8 mouse cellular contexts compared by ENCODE assay signal in genomic region chr1:186749675-186750283, GRCm38 (mm10). TPM values are rescaled to one million over a fixed set of nuclear protein-coding genes. Genes with fewer than 3 reads are reported as not detected.
DNase-seq lines count a peak whose midpoint lies in the region; ATAC-seq and TF ChIP-seq lines count a peak whose summit lies in the region.

No protein-coding gene starts in this region.

- H3K9me3 ChIP-seq in lung, embryonic 14.5 days (ENCODE audit: low read depth, low read length), result no peaks in the 10 kb centered on the region
- H3K9me3 ChIP-seq in heart, embryonic 16.5 days (replicated peaks; ENCODE audit: control insufficient read depth, low read length), result no peaks in the 10 kb centered on the region
- no peaks in the 10 kb centered on the region for H3K9me3 ChIP-seq in liver, postnatal 0 days (ENCODE audit: low read length)

- H3K4me2 ChIP-seq in lung, embryonic 14.5 days, result peak overlapping the region; percentile 71
- peak overlapping the region; percentile 81 for H3K4me2 ChIP-seq in heart, embryonic 16.5 days (ENCODE audit: low read depth, low read length)
- peak overlapping the region; percentile 83 for H3K4me2 ChIP-seq in liver, postnatal 0 days (ENCODE audit: low read depth, low read length)

- H3K36me3 ChIP-seq in lung, embryonic 14.5 days (ENCODE audit: insufficient read depth), result no peaks in the 10 kb centered on the region
- no peaks in the 10 kb centered on the region for H3K36me3 ChIP-seq in heart, embryonic 16.5 days (ENCODE audit: control insufficient read depth, insufficient read depth)
- no peaks in the 10 kb centered on the region for H3K36me3 ChIP-seq in liver, postnatal 0 days (replicated peaks; ENCODE audit: insufficient read depth, low read length)

- no peak for DNase-seq in lung, embryonic 14.5 days
- no peak for DNase-seq in lung, postnatal 25 days (ENCODE audit: low spot score)
- peak; percentile 9 to 35 for DNase-seq in cerebellum, adult 18-20 months
- DNase-seq in liver, postnatal 0 days, result no peak
- DNase-seq in urinary bladder, adult 2 months (ENCODE audit: low spot score), result no peak
- no peak for DNase-seq in urinary bladder, postnatal 25 days (ENCODE audit: low spot score)
- DNase-seq in adrenal gland, postnatal 14 days, result no peak

- no peak for TF ChIP-seq CTCF in lung, embryonic 14.5 days (IDR thresholded peaks at IDR 0.05; ENCODE audit: low read depth)
- no peak for TF ChIP-seq CTCF in liver, postnatal 0 days (IDR thresholded peaks at IDR 0.05; ENCODE audit: low read depth)

- TF ChIP-seq EP300 in liver, postnatal 0 days (IDR thresholded peaks at IDR 0.05; ENCODE audit: low read depth), result no peak

- H3K27me3 ChIP-seq in lung, embryonic 14.5 days (ENCODE audit: insufficient read depth, low read length), result no peaks in the 10 kb centered on the region
- no peaks in the 10 kb centered on the region for H3K27me3 ChIP-seq in heart, embryonic 16.5 days (ENCODE audit: control insufficient read depth, insufficient read depth, low read length)
- no peaks in the 10 kb centered on the region for H3K27me3 ChIP-seq in liver, postnatal 0 days (ENCODE audit: insufficient read depth, low read length)

- peak overlapping the region; percentile 71 for H3K4me3 ChIP-seq in lung, embryonic 14.5 days (ENCODE audit: low read depth, low read length)
- peak overlapping the region; percentile 90 for H3K4me3 ChIP-seq in heart, embryonic 16.5 days (ENCODE audit: low read length)
- H3K4me3 ChIP-seq in liver, postnatal 0 days (ENCODE audit: low read depth, low read length), result peak overlapping the region; percentile 74

- ATAC-seq in lung, embryonic 14.5 days (ENCODE audit: insufficient read depth), result peak; percentile 73
- peak; percentile 58; the same call in 1 of the 2 replicates for ATAC-seq in heart, embryonic 16.5 days (replicated peaks; ENCODE audit: extremely low read depth, insufficient read depth, low FRiP score)
- peak; percentile 50 for ATAC-seq in liver, postnatal 0 days

- peak overlapping the region; percentile 83 for H3K9ac ChIP-seq in lung, embryonic 14.5 days
- peak overlapping the region; percentile 97 for H3K9ac ChIP-seq in heart, embryonic 16.5 days (ENCODE audit: low read length)
- H3K9ac ChIP-seq in liver, postnatal 0 days (replicated peaks), result peak overlapping the region; percentile 83

- H3K27ac ChIP-seq in lung, embryonic 14.5 days (ENCODE audit: low read depth), result peak overlapping the region; percentile 61; the same call in 1 of the 2 replicates
- peak overlapping the region; percentile 91 for H3K27ac ChIP-seq in heart, embryonic 16.5 days (ENCODE audit: low read length)
- H3K27ac ChIP-seq in liver, postnatal 0 days (ENCODE audit: low read depth), result peak overlapping the region; percentile 85

- WGBS in lung, embryonic 14.5 days, result 32% methylated on average over 10 of the region's 10 CpGs
- 35% methylated on average over 10 of the region's 10 CpGs for WGBS in heart, embryonic 16.5 days
- WGBS in liver, postnatal 0 days (ENCODE audit: insufficient replicate concordance), result 38% methylated on average over 10 of the region's 10 CpGs

- no peaks in the 10 kb centered on the region for H3K4me1 ChIP-seq in lung, embryonic 14.5 days (ENCODE audit: insufficient read depth)
- H3K4me1 ChIP-seq in heart, embryonic 16.5 days (ENCODE audit: control insufficient read depth, insufficient read depth, low read length), result peaks cover 14% of the 10 kb centered on the region
- H3K4me1 ChIP-seq in liver, postnatal 0 days (ENCODE audit: insufficient read depth), result peaks cover 10% of the 10 kb centered on the region

RNA-seq across cellular contexts. Expression of gene Rrp15, which starts 0.6 kb away (rescaled TPM):
- 79.0 and 79.7 TPM in 2 replicates for polyA plus RNA-seq in lung, embryonic 14.5 days (2014; fragmentation: Nextera tagmentation; extraction: Ambion mirVana)
- 31.6 and 40.3 TPM in 2 replicates for polyA plus RNA-seq in heart, embryonic 16.5 days (2015; fragmentation: Nextera tagmentation; extraction: Ambion mirVana)
- 22.1 and 22.4 TPM in 2 replicates for polyA plus RNA-seq in liver, postnatal 0 days (2015; fragmentation: Nextera tagmentation; extraction: Ambion mirVana)
- polyA plus RNA-seq in urinary bladder, adult 2 months (2012; rRNA removed), result 17.1 and 17.9 TPM in 2 replicates
- 26.9 and 31.7 TPM in 2 replicates for total RNA-seq in adrenal gland, postnatal 14 days (2021)

RNA-seq across cellular contexts. Expression of gene Tgfb2, which starts 44.0 kb away (rescaled TPM):
- 83.9 and 86.5 TPM in 2 replicates for polyA plus RNA-seq in lung, embryonic 14.5 days (2014; fragmentation: Nextera tagmentation; extraction: Ambion mirVana)
- polyA plus RNA-seq in heart, embryonic 16.5 days (2015; fragmentation: Nextera tagmentation; extraction: Ambion mirVana), result 42.2 and 43.6 TPM in 2 replicates
- polyA plus RNA-seq in liver, postnatal 0 days (2015; fragmentation: Nextera tagmentation; extraction: Ambion mirVana), result 0.81 and 0.99 TPM in 2 replicates
- 6.1 and 10.6 TPM in 2 replicates for polyA plus RNA-seq in urinary bladder, adult 2 months (2012; rRNA removed)
- total RNA-seq in adrenal gland, postnatal 14 days (2021), result 2.7 and 3.1 TPM in 2 replicates

Comparison
In these comparisons a context has a peak if more than half of its experiments do, and no peak if none do; other contexts are left out.
1. DNase-seq: peak in cerebellum, adult 18-20 months (2 of 2); none in lung, embryonic 14.5 days (single experiment), lung, postnatal 25 days (single experiment), liver, postnatal 0 days (single experiment), urinary bladder, adult 2 months (single experiment), urinary bladder, postnatal 25 days (single experiment) and adrenal gland, postnatal 14 days (single experiment).
2. Peak in every context shown above with its lines, with median percentiles within 50 percentile points of each other: ATAC-seq, H3K27ac ChIP-seq, H3K4me2 ChIP-seq, H3K4me3 ChIP-seq and H3K9ac ChIP-seq.